Mouse (Mus musculus) G1E (cell line): ENCODE data around the gene Ak5.

Source experiments
- CTCF ChIP-seq: IDR thresholded peaks from 2 replicates; pipeline ENCODE4 v1.5.1; 2012; ENCODE audit warnings: low read depth, low read length, inconsistent platforms, mixed read lengths
- GATA1 ChIP-seq: IDR thresholded peaks from 2 replicates; pipeline ENCODE4 v1.6.1; 2012; ENCODE audit warnings: borderline replicate concordance, low read length, inconsistent platforms, mixed read lengths
- GATA2 ChIP-seq: IDR thresholded peaks from 2 replicates; pipeline ENCODE4 v1.6.1; 2012; ENCODE audit warnings: low read depth, low read length, inconsistent platforms, borderline replicate concordance
- TAL1 ChIP-seq: conservative IDR thresholded peaks from 2 replicates; pipeline ENCODE4 v1.6.1; 2012; ENCODE audit warnings: low read depth, low read length, inconsistent platforms, mixed read lengths

- TF ChIP-seq CTCF = no peak
- no peak for TF ChIP-seq GATA1
- no peak for TF ChIP-seq TAL1
- TF ChIP-seq GATA2 = no peak
Observed at GRCm38 (mm10) chr3:152523315-152523638, 144.9 kb downstream of the Ak5 start.
